Mouse (Mus musculus) Patski (cell line): Measurements from ENCODE around the gene Nkap. TPM values are rescaled to one million over a fixed set of nuclear protein-coding genes. Genes with fewer than 3 reads are reported as not detected.
"Not testable (repeated sequence)": the region's sequence is repeated elsewhere in the genome, so short reads cannot be mapped to it uniquely, and the experiment has no call there.

Source experiments
- ATAC-seq: fragments of 100-300 bp; one replicate; pipeline ENCODE4 v1.8.0; 2021
- CTCF ChIA-PET: fragments of 350-600 bp; sonication (Branson Sonifier 250); formaldehyde crosslinking; loops from one replicate; lab custom pipeline; 2022; ENCODE audit warnings: inconsistent platforms; lab: Charles Lee
- POLR2A ChIA-PET: fragments of 350-600 bp; sonication (Branson Sonifier 250); formaldehyde crosslinking; loops from one replicate; lab custom pipeline; 2022; ENCODE audit warnings: antibody characterized with exemption, inconsistent platforms; lab: Charles Lee
- DNase-seq: peaks from one replicate; pipeline ENCODE4 v3.0.0-alpha.2; 2011; ENCODE audit warnings: low read depth, low spot score
- H3K27me3 ChIP-seq: fragments of 371-371 bp; one replicate; pipeline ENCODE4 v1.5.1; 2021
- CTCF ChIP-seq: fragments of 100-300 bp; IDR thresholded peaks from one replicate; pipeline ENCODE4 v1.5.1; 2021
- in situ Hi-C: fragments of 300-500 bp; cut with MboI; formaldehyde crosslinking; loops from 3 replicates; pipeline ENCODE4 v1.11.1; 2018; ENCODE audit warnings: low pct_unique_long_range_greater_than_20kb, mixed read lengths
- polyA plus RNA-seq: library from polyadenylated mRNA; unstranded; gene quantifications from one replicate; pipeline ENCODE4 v1.2.3, GENCODE M21; 2021

Gene Nkap
- polyA plus RNA-seq: 16.7 TPM

DNA sequence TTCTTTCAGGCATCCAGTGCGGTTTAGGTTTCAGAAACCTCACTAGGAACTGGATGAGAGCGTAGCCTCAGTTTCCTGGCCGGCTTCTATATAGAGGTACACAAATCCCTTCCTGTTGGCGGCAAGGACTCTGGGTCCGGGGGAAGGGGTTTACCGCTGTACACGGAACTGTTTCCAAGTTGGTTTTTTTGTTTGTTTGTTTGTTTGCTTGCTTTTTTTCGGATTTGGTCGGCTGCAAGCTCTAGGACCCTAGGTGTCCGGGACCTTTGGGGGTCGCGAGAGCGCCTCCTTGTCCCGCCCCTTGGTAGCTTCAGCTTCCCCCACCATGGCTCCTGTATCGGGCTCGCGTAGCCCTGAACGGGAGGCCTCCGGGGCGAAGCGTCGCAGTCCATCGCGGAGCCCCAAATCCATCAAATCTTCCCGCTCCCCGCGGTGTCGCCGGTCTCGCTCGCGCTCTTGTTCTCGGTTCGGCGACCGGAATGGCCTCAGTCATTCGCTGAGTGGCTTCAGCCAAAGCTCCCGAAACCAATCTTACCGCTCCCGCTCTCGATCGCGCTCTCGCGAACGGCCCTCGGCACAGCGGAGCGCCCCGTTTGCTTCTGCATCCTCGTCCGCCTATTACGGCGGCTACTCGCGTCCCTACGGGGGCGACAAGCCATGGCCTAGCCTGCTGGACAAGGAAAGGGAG lies at the start of gene Nkap:
TSS of gene Nkap (plus strand) at position 125 of the 688 bp plus-strand sequence.
- H3K27me3 ChIP-seq: peaks cover 5% of the 10 kb centered on the region
- in situ Hi-C loops: no loop called here
- ChIA-PET POLR2A (interaction anchor here (0.6 kb wide), 1 partner anchor 821 kb away, joined by 3 read pairs; no protein-coding TSS in a partner anchor), CTCF (no interaction called here)
- peak; percentile 51 for ATAC-seq
- no peak for TF ChIP-seq CTCF
- peak; percentile 34 for DNase-seq

GRCm38 (mm10) chrX:37080345-37080744 lies 46.2 kb upstream of the Nkap start:
- POLR2A ChIA-PET: interaction anchor here (1.1 kb wide), 1 partner anchor 250 kb away, joined by 3 read pairs; no protein-coding TSS in a partner anchor
- H3K27me3 ChIP-seq, CTCF ChIA-PET, DNase-seq, ATAC-seq, in situ Hi-C loops: not testable (repeated sequence)

GRCm38 (mm10) chrX:37081194-37081593 lies 45.4 kb upstream of the Nkap start:
- in situ Hi-C loops: no loop called here
- ATAC-seq: no peak
- ChIA-PET CTCF (no interaction called here), POLR2A (no interaction called here)
- no peak for DNase-seq
- TF ChIP-seq CTCF: no peak
- H3K27me3 ChIP-seq: peaks cover 9% of the 10 kb centered on the region

DNA sequence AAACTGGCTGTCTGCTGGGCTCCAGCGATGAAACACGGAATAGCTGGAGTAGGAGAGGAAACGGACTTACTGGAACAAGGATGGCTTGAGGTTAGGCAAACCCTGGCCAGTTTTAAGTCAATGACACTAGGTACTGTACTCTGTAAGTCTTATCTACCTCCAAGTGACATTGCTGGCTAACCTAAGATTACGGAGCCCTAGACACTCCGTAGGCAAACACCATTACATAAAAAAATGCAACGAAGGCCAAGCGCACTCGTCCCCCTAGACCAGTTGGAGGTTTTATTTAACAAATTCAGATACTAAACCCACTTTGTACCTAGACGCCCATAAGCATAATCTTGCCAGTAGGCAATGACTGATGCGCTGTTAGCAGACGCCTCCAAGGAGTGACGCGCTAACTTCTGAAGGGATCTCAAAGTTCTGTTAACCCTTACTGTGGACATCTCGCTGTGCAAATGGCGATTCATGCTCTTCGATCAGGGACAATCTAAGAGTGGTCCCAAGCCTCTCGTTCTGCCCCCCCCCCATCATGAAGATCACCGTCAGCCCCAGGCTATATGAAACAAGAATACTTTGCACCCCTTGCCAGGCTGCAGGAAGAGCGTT lies 42.2 kb upstream of the Nkap start:
- in situ Hi-C loops: no loop called here
- no peak for DNase-seq
- ChIA-PET CTCF (no interaction called here), POLR2A (interaction anchor here (0.9 kb wide), 1 partner anchor 285 kb away, joined by 4 read pairs; no protein-coding TSS in a partner anchor)
- ATAC-seq: no peak
- TF ChIP-seq CTCF: no peak
- H3K27me3 ChIP-seq: peaks cover 9% of the 10 kb centered on the region

DNA sequence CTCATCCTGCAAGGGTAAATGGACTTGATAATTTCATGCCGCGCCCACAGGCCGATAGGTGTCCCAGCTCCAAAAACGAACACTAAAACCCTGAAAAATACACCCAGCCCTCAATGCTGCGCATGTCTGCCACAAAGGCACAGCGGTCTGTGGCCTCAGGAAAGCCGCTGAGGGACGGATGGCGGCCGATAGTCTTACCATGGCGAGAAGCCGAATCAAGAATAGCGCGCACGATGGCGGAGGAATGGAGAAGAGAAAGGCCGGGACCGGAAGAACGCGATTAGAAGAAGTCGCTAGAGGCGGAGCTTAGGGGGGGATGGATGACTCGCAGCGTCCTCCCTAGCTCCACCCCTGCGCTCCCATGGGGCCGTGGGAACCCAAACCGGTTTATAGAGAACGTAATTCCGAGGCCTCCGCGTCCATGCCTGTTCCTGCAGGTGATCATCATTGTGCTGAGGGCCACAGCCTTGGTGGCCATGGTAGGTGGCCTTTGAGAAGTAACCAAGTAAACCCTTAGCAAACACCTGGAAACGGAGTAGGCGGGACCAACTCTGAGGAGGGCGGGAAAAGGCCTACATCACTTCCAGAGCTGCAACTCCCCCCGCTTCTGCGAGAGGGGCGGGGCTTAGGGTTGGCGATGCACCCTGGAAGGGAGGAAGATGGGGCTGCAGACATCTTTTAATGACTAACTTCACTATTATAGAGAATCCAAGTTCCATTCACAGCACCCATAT lies 41.5 kb upstream of the Nkap start, which contains the start of gene Rpl39:
TSS of gene Rpl39 (minus strand) at position 476 of the 734 bp plus-strand sequence.
- H3K27me3 ChIP-seq: peaks cover 9% of the 10 kb centered on the region
- TF ChIP-seq CTCF: no peak
- ChIA-PET POLR2A (interaction anchor here (0.9 kb wide), 1 partner anchor 286 kb away, joined by 4 read pairs; no protein-coding TSS in a partner anchor), CTCF (interaction anchor here (1.2 kb wide), 1 partner anchor 9 kb away, joined by 3 read pairs; no protein-coding TSS in a partner anchor)
- DNase-seq: peak; percentile 41
- peak; percentile 94 for ATAC-seq
- in situ Hi-C loops: no loop called here

- H3K27me3 ChIP-seq: peaks cover 9% of the 10 kb centered on the region
- no peak for TF ChIP-seq CTCF
- DNase-seq (no peak), ATAC-seq (no peak)
- in situ Hi-C loops: no loop called here
- ChIA-PET POLR2A (interaction anchor here (0.9 kb wide), 1 partner anchor 286 kb away, joined by 4 read pairs; no protein-coding TSS in a partner anchor), CTCF (interaction anchor here (1.2 kb wide), 1 partner anchor 8 kb away, joined by 3 read pairs; no protein-coding TSS in a partner anchor)
Measured at GRCm38 (mm10) chrX:37085665-37086064, 40.9 kb upstream of the Nkap start.

DNA sequence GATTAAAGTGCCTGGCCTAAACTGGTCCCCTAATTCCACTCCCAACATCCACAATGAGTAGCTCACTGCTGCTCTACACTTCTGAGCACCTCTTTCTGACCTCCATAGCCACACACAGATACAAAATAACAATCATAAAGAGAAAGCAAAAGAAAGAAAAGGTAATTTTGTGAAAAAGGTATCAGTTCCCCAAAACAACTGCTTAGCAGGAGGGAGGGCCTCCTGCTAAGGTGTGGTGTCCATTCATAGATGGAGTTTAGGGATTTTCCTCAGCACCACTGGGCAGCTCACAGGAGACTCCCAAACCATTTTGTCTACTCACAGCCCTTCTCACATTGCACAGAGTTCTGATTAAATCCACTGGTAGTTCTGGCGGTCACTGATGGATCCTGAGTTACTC lies 37.8 kb upstream of the Nkap start:
- ATAC-seq (no peak), DNase-seq (no peak)
- TF ChIP-seq CTCF: no peak
- in situ Hi-C loops: no loop called here
- ChIA-PET CTCF (no interaction called here), POLR2A (no interaction called here)
- no peaks in the 10 kb centered on the region for H3K27me3 ChIP-seq

DNA sequence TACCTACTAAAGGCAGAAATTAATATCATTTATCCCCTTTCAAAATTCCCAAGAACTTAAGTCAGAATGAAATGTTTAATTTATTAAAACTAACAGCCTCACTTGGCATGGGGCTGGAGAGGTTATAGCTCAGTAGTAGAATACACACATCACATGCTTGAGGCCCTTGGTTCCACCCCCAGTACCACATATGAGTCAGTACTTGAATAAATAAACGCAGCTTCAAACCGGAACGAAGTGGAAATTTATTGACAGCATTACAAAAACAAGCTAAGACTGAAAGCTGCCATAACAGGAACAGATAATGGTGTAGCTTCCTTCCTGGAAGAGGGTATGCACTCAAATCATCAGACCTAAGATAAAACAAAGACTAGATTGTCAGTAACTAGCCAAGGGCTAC lies 35.1 kb upstream of the Nkap start:
- ATAC-seq (peak; percentile 69), DNase-seq (no peak)
- peaks cover 3% of the 10 kb centered on the region for H3K27me3 ChIP-seq
- no peak for TF ChIP-seq CTCF
- in situ Hi-C loops: no loop called here
- POLR2A ChIA-PET: interaction anchor here (0.6 kb wide), 1 partner anchor 182 kb away, joined by 6 read pairs; no protein-coding TSS in a partner anchor
- CTCF ChIA-PET: interaction anchor here (1.3 kb wide), 1 partner anchor 10 kb away, joined by 5 read pairs; no protein-coding TSS in a partner anchor

- H3K27me3 ChIP-seq: peaks cover 3% of the 10 kb centered on the region
- POLR2A ChIA-PET: no interaction called here
- ATAC-seq: no peak
- CTCF ChIA-PET: no interaction called here
- TF ChIP-seq CTCF: no peak
- in situ Hi-C loops: no loop called here
- no peak for DNase-seq
Measured at GRCm38 (mm10) chrX:37095106-37095768, 31.4 kb upstream of the Nkap start.

DNA sequence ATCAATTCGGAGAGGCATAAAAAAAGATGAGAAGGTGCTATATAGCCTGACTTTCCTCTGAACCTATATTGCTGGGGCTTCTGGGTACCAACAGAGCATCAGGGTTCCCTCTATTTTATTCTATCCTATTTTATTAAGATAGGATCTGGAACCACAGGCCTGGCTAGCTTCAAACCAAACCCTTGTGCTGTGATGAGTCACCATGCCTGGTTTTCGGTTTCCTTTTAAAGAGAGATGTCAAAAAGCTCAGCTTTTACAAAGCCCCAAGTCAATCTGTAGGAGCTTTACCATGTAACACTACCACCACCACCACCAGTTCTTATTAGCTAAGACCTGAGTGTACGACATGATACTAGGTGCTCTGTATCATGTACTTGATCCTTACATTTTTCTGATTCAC lies 27.9 kb upstream of the Nkap start:
- ChIA-PET POLR2A (interaction anchor here (1.2 kb wide), 1 partner anchor 11 kb away, joined by 3 read pairs; no protein-coding TSS in a partner anchor), CTCF (interaction anchor here (0.8 to 1.7 kb wide), 3 partner anchors 12 to 50 kb away, joined by 3 to 4 read pairs (median 4); partner anchors contain the start of gene Upf3b)
- ATAC-seq: no peak
- no peak for DNase-seq
- peaks cover 13% of the 10 kb centered on the region for H3K27me3 ChIP-seq
- TF ChIP-seq CTCF: no peak
- in situ Hi-C loops: no loop called here
